Mouse (Mus musculus): ENCODE results near the gene Btg2.

GRCm38 (mm10) chr1:134063086-134063772 is 15.7 kb downstream of the Btg2 start:
- no peak for TF ChIP-seq GATA1 (IDR thresholded peaks at IDR 0.05; ENCODE audit: borderline replicate concordance, low read length)
- no peak for TF ChIP-seq FLI1 (IDR thresholded peaks at IDR 0.05; ENCODE audit: low read length)
